Mouse (Mus musculus) layer of hippocampus, adult 9-11 months (tissue): ENCODE measurements around the gene Pycr2.
"Not testable (repeated sequence)": the region's sequence is repeated elsewhere in the genome, so short reads cannot be mapped to it uniquely, and the experiment has no call there.

Experiments used
- DNase-seq: peaks from one replicate; pipeline ENCODE4 v3.0.0; 2022

Gene Pycr2

DNA sequence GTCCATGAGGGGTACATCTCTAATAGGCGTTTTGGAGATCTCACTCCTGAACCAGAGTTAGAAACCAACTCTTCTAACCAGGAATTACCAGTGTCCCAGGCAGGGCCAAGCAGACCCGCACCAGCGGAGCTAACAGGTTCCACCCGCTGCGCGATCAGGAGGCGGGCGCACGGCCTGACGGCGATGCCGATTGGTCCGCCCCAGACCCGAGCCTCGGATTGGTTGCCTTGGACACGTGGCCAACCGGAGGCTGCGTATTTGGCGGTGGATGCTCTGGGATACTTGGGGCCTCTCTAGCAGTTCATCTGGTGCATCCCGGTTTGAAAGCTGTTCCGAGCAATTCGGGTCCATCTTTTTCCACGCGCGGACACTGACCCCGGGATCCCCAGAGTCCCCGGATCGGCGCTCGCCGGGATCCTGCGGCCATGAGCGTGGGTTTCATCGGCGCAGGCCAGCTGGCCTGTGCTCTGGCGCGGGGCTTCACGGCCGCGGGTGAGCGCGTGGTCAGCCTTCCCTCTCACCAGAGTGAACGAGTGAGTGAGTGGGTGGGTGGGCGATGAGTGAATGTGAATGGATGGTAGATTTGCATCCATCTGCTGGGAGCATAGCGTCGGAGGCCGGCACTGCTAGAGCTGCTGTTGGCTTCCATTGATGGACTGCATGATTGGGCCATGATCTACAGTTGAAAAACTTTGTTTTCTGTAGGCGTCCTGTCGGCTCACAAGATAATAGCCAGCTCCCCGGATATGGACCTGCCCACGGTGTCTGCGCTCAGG is at the start of gene Pycr2:
Gene Pycr2 (plus strand): TSS at position 255 of the 776 bp plus-strand sequence.
- DNase-seq = peak; percentile 94

DNA sequence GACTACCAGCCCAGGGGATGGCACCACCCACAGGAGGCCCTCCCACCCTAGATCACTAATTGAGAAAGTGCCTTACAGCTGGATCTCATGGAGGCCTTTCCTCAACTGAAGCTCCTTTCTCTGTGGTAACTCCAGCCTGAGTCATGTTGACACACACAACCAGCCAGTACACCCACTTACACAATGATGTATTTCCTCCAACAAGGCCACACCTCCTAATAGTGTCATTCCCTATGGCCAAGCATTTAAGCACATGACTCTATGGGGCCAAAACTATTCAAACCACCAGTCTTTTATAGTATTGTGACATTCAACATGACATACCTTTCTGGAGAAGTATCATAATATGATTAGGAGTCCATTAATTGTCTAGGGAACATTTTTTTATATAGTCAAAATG is 45.3 kb upstream of the Pycr2 start:
- no peak for DNase-seq

DNA sequence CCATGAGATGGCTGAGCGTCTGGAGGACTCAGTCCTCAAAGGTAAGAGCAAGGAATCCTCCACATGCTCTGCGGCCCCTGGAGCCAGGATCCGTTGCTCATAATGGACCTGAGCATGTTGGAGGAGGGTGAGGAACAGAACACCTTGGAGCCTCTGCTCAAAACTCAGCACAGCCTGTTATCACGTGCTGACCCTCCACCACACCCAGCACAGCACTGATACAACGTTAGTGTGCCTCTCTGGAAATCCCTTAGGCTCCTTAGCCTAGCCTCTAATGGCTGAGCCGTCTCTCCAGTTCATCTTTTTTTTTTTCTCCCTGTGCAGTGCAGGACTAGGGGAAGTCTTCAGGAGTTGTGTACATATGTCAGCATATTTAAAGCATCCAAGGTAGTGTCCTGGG is 44.1 kb upstream of the Pycr2 start:
- no peak for DNase-seq

DNA sequence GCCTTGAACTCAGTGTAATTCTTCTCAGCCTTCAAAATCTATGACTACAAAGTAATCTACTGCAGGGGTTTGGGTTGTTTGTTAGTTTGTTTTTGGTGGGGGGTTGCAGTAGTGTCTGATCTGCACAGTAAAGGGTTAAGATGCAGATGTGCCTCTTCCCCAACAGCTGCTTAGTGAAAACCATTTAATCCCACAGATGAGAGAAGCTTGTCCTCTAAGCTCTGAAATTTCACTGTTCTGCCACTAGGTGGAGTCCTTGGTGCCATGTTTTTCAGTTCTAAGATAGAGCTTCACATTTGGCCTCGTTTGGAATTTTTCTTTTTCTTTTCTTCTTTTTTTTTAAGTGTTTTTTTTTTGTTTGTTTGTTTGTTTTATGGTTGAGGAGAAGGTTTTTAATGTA is 40.5 kb upstream of the Pycr2 start:
- no peak for DNase-seq

DNA sequence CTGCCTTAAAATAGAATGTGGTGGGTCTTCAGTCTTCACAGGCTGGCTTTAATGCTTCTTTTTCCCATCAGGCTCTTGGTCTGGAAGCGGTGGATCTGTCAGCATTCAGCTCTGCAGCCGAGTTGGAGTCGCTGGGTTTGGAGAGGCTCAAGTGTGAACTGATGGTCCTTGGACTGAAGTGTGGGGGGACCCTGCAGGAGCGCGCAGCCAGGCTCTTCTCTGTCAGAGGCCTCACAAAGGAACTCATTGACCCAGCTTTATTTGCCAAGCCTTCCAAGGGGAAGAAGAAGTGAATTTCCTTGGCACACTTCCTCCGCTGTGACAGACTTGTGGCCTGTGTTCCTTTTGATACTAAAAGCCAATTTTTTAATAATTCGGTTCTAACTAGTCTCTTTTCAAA is 38.1 kb upstream of the Pycr2 start:
- DNase-seq = no peak

DNA sequence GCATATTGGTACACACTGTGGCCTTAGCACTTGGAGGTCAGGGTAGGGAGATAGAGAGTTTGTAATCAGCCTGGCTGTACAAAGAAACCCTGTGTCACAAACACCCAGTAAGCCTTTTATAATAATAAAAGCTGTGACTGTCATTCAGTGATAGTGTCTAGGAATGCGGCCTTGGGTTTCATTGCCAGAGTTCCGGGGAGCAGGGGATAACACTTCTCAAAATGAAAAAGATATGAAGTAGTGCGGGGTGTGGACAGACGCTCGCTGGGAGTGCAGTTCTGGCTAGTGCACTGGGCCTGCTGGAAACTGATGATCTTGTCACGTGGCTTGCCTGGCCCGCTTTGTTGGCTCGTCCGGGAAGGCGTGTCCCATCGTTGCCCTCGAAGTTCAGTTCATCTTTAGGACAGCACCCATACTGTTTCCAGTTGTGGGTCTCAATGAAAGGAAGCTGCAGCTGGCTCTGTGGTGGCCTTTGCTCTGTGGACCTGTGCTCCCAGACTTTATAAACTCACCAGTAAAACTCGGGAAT is 33.9 kb upstream of the Pycr2 start:
- no peak for DNase-seq

DNA sequence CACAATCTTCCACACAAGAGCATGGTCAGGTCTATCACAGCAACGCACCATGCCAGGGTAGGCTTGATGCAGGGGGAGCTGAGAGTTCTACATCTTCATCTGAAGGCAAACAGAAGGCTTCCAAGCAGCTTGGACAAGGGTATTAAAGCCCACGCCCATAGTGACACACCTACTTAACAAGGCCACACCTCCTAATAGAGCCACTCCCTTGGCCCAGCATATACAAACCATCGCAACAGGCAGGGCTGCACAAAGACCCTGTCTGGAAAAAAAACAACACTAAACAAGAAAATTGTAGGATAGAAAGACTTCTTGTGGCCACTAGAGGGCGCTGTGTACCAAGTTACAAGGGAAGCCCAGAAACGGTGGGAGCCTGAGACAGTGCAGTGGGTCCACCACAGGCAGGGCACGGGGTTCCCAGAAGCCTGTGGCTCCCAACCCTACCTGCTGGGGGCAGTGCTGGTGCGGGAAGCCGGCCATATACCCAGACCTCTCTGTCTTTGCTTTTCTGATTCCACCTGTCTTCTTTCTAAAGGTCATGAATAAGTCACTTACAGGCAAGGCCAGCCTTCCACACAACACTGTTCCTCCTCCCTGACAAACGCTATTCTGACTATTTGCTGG is 30.1 kb upstream of the Pycr2 start:
- no peak for DNase-seq

DNA sequence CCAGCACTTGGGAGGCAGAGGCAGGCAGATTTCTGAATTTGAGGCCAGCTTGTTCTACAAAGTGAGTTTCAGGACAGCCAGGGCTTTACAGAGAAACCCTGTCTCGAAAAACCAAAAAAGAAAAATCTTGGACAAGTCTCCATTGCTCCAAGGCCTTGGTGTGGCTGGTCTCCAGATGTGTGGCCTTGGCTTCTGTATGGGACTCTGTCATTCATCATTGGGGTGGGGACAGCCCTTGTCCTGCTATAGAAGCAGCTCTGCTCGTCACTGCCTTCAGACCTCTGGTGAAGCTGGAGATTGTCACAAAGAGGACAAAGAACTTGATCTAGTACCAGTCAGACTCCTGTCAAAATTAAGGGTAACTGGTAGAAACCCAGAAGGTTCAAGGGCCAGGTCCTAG is 29.5 kb upstream of the Pycr2 start:
- no peak for DNase-seq

DNA sequence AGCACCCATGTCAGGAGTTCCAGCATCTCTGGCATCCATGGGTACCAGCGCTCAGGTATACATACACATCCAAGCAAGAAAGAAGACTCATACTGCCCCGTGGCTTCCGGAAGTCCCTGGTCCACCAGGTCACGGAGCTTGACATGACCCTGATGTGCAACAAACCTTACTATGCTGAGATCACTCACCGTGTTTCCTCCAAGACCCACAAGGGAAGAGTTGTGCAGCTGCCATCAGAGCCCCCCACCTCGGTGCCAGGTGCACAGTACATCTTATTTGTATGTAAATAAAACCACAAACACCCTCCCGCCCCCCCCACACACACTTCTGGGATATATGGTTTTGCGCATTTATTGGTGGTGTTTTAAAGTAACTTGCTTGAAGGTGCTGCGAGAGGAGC is 29.0 kb upstream of the Pycr2 start:
- DNase-seq = no peak

DNA sequence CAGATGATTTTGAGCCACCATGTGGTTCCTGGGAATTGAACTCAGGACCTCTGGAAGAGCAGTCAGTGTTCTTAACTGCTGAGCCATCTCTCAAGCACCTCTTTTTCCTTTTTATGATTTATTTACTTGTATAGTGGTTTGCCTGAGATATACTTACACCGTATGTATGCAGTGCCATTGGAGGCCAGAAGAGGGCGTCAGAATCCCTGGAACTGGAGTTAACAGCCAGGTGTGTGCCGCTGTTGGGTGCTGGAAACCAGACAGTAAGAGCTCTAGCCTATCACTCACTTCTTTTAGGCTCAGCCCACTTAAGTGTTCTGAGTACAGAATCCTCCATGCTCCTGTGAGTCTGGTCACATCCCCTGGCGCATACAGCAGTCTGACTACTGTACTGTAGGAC is 26.6 kb upstream of the Pycr2 start:
- DNase-seq = no peak

DNA sequence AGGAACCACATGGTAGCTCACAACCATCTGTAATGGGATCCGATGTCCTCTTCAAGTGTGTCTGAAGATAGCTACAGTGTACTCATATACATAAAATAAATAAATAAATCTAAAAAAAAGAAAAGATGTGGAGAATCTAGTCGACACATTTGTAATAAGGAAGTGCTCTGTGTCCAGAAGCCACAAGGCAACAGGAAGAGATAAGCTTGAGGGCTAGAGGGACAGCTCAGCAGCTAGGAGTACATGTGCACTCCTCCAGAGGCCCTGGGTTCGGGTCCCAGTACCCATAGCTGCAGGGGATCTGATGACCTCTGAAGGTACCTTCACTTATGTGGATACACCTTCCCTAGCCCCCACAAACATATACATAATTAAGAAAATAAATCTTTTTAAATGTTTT is 22.3 kb upstream of the Pycr2 start:
- no peak for DNase-seq

DNA sequence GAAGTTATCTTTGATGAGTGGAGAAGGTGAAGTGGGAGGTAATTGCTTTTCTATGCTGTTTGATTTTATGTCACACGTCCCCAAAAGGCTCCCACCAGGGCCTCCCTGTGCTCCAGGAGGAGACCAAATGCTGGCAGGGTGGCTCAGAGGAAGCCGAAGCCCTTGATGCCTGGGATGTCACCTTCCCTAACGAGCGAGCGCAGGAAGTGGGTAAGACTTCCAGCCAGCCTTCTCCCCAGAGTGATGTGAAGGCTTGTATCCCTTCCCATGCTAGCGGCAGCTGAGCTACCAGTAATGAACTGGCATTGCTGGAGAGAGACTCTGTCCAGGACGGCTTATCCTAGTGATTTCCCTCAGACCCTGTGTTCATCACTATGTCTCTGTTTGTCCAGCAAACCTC is 20.4 kb upstream of the Pycr2 start:
- DNase-seq = no peak

DNA sequence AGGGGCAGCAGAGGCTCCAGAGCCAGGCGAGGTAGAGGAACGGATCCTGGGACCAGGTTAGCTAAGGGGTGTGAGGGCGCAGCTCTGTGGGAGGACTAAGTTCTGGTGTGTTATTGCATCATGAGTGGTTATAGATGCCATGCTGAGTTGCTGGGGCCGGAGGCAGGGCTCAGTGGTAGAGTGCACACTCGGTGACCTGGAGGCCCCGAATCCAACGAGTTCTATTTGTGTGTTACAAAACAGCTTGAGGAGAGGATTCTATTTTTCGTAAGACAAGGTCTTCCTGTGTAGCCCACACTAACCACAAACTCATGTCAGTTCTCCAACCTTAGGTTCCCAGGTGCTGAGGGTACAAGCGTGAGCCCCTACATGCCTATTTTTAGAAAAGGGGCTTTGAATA is 19.6 kb upstream of the Pycr2 start:
- DNase-seq = no peak

DNA sequence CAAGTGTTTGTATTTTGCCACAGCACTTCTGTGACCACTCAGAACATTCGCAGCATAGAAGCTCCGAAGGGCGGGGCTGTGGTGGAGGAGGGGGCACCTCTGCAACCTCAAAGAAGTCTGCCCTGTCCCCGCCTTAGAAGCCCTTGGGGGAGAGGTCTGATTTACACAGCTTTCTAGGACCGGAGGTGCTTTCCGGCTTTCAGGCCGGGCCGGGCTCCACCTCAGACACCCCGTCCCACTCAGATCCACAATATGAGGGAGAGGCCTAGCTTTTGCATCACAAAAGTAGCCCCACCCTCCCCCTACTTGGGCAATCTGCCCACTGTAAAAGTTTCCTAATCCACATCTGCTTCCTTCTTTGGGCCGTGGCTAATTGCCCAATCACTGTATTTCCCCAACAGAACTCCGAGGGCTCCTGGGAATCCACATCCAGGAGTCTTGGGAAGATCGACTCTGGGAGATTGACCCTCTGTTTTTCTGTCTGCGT is 15.5 kb upstream of the Pycr2 start:
- DNase-seq = no peak

DNA sequence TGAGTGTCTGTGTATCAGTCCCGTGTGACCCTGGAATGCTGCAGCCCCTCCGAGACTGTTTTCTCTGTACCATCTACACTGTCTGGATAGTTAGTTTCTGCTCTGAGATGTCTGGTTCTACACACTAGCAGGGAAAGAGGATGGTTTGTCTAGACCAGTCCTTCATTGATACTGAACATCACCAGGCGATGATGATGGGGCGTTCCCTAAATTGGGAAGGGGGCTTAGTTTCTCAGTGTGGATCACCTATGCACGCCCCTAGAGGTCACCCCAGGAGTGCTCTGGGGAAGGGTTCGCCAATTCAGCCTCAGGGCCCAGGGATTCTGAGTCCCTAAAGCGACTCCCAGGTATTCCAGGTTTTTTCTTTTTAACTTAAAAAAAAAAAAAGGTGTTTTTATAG is 14.9 kb upstream of the Pycr2 start:
- DNase-seq = no peak

DNA sequence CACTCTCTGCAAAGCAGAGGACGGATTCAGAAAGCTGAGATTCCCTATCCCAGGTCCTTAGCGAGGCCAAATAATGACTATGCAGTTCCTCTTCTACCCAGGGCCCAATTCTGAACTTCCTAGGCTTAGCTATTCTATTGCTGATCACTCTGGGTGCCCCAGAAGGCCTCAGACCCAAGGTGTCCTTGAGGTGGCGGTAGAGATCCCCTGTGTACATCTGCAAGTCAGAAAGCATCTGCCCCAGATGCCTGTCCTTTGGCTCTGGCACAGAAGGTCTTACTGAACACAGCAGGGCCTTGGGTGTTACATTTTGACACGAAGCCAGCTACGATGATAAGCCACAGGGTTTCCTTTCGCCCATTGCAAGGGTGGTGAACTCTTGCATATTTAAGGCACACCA is 14.3 kb upstream of the Pycr2 start:
- DNase-seq = no peak

DNA sequence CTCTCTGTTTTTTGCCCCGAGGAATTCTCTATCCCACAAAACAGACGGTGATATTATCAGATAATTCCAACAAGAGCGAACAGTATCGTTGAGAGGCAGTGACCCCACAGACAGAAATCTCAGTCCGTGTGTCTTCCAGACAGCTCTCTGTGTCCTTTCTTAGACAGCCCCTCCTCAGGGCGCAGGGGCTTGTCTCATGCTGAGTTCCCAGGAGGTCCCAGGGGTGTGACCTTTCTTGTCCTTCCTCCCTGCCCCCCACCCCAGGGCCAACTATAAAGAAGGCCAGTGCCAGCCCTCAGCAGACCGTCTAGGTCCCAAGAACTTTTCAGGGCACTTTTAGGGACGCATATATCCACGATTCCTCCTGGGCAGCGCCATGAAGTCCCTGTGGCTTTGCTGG is 11.3 kb upstream of the Pycr2 start, which contains the start of gene Lefty2:
Gene Lefty2 (plus strand): TSS at position 301 of the 400 bp plus-strand sequence.
- no peak for DNase-seq

DNA sequence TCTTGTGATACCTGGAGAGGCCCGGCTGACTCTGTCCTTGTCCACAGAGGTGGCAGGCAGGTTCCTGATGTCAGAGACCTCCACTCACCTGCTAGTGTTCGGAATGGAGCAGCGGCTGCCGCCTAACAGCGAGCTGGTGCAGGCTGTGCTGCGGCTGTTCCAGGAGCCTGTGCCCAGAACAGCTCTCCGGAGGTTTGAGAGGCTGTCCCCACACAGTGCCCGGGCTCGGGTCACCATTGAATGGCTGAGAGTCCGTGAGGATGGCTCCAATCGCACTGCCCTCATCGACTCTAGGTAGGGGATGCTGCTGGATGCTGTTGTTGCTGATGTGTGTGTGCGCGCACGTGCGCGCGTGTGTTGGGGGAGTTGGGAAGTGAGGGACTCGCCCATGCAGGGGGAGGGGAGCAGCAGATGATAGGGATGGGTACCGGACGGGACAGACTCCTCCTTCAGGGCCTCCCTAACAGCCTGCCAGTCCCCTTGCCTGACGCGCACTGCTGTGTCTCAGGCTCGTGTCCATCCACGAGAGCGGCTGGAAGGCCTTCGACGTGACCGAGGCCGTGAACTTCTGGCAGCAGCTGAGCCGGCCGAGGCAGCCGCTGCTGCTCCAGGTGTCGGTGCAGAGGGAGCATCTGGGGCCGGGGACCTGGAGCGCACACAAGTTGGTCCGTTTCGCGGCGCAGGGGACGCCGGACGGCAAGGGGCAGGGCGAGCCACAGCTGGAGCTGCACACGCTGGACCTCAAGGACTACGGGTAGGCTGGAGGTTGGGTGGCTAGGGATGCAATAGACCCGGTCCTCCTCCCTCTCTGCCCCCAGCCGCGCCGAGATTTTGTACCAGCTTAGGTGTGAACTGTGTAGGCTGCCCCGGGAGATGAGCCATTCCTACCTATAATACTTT is 9.8 kb upstream of the Pycr2 start:
- DNase-seq = not testable (repeated sequence)

DNA sequence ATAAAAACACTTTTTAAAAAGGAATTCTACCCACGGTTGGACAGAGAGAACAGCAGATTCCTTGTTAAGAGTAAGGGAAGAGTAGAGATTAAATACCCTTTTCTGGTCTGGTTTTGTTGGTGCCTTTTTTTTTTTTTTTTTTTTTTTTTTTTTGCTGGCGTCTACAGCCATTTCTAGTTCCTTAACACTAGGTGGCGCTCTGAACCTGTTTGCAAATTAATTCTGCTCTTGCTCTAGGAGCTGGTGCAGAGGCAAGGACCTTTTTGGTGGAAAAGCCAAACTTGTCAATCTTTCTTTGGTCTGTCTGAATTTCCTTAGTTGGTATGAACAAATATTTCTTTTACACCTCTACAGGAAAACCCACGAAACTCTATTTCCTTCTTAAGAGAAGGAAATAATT is 3.0 kb upstream of the Pycr2 start:
- DNase-seq = no peak

DNA sequence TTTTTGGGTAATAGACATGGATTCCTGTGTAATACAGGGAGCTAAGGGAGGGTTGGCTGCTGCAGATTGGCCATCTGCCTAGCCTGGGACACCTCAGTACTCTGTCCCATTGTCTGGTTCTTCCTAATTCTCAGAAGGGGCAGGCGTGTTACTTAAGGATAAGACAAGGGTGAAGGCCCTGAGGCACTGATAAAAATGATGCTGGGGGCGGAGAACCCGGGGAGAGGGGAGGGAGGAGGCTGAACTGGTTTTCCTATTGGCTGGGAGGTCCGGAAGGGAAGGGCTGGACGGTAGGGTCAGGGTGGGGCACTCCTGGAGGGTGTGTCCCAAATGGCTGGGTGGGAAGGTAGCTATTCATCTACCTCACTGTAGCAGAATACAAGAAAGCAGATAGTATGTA is 1.2 kb upstream of the Pycr2 start:
- no peak for DNase-seq

DNA sequence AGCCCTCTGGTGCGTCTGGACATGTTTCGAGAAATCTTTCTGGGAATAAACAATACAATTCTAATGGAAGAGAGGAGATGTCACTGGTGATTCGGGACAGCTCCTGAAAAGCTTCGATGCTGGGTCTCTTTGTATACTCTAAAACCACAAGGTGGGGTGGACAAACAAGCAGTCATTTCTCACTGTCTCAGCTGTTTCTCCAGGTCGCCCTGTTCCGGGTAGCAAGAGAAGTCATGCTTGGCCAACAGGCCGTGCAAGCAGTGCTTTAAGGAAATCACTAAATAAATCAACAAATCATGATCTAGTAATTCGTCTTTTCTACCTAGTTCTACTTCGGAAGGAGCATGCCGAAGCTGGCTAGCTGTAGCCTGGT is 441 bp upstream of the Pycr2 start:
- DNase-seq = no peak

DNA sequence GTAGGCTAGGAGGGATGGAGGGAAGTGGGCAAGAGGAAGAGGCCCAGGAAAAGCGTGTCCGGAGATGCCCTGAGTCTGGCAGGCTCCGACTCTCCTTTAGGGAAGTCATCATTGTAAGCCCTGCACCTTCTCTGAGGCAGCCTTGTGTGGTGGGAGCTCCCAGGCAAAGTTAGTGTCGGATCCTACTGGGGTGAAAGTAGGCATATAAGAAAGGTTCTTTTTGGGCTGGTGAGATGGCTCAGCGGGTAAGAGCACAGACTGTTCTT is 655 bp downstream of the Pycr2 start:
- DNase-seq = no peak

DNA sequence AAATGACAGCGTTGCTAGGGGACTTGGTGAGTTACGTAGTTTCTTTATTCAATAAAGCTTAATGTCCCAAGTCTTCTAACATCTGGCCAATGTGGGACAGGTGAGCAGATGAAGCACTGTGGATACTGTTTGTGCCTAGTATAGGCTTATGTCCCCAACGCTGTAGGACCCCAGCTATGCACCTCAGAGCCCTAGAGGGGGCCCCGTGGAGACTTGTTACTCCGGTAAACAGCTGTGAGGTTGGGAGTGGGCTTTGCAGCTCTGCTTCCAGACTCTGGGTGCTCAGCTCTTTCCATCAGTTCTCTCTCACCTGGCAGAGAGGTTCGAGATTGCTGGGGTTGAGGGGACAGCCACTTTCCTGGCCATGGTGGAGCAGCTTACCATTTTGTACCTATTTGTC is 1.2 kb downstream of the Pycr2 start:
- no peak for DNase-seq

DNA sequence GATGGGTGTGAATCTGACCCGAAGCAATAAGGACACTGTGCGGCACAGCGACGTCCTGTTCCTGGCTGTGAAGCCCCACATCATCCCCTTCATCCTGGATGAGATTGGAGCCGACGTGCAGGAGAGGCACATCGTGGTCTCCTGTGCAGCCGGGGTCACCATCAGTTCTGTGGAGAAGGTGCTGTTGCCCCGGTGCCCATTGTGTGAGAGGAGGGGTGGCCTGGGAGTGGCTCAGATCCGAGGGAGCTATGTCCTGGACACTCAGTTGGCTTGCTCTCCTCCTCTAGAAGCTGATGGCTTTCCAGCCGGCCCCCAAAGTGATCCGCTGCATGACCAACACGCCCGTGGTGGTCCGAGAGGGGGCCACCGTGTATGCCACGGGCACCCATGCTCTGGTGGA is 1.8 kb downstream of the Pycr2 start:
- DNase-seq = no peak
